In genomic region chr5:37902741-37903140, GRCm38 (mm10) we compare ENCODE assay signal across 11 mouse cellular contexts.
"Had no signal": no experiment of that assay in that cellular context is flagged by ENCODE, and none has a peak within 500 bp of the region (broad histone marks: within the 10 kb centered on the region; RNA-seq: fewer than 3 reads in every experiment).

No protein-coding gene starts in this region.

- H3K4me3 ChIP-seq: layer of hippocampus, adult 2 months had no signal

- H3K9ac ChIP-seq: liver, embryonic 14.5 days; liver, postnatal 0 days; lung, embryonic 14.5 days had no signal

- ATAC-seq: liver, postnatal 0 days; lung, postnatal 0 days had no signal

- DNase-seq: kidney, adult 2 months; layer of hippocampus, adult 9-11 months; liver, postnatal 0 days; lung, embryonic 14.5 days; midbrain, embryonic 14.5 days; thymus, postnatal 25 days had no signal

- H3K27ac ChIP-seq: kidney, postnatal 0 days; layer of hippocampus, adult 2 months; liver, embryonic 14.5 days; macrophage had no signal
